Mouse (Mus musculus) liver, embryonic 14.5 days (tissue): ENCODE measurements around the gene 2310011J03Rik.

Source experiments
- CTCF ChIP-seq: IDR thresholded peaks from 2 replicates; pipeline ENCODE4 v1.5.1; 2016; ENCODE audit warnings: antibody characterized with exemption, low read depth, control low read depth
- EP300 ChIP-seq: IDR thresholded peaks from 2 replicates; pipeline ENCODE4 v1.6.1; 2016; ENCODE audit warnings: antibody characterized with exemption, low read depth

DNA sequence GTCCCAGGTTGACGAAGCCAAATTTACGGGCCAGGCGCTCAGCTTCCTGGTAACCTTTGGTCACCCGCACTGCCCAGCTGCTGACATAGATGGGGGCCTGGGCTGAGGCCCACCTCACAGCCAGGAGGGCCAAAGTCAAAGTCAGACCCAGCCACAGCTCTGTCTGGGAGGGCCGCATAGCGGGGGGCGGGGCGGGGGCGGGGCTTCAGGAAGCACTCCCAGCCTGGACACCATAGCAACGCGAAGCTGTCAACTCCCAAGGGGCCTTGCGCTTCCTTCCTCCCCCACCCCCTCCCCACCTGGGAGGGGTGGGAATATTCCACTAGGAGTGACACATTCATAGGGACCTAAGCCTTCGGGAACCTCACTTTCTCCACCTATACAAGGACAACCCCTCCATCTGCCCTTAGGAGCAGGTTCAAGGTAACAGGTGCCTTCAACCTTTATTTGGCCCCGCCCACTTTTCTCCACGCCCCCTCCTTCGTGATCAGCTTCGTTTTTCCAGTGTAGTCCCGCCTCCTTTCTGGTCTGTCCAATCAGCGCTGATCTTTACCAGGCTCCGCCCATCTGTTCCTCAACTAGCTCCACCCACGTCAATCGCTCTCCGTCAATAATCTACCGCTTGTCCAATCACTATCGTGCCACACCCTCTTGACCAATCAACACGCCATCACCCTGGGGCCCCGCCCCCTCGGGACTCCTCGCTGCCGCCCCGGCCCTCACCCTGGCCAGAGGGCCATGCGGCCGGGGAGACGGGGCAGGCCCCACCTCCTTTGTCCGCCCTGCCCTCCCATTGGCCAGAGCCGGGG, 9.1 kb upstream of the 2310011J03Rik start, which contains the start of the genes Pcsk4 and Reep6:
- TF ChIP-seq EP300 (no peak), CTCF (no peak)
